ENCODE assay signal across 8 mouse cellular contexts in the genomic region with DNA sequence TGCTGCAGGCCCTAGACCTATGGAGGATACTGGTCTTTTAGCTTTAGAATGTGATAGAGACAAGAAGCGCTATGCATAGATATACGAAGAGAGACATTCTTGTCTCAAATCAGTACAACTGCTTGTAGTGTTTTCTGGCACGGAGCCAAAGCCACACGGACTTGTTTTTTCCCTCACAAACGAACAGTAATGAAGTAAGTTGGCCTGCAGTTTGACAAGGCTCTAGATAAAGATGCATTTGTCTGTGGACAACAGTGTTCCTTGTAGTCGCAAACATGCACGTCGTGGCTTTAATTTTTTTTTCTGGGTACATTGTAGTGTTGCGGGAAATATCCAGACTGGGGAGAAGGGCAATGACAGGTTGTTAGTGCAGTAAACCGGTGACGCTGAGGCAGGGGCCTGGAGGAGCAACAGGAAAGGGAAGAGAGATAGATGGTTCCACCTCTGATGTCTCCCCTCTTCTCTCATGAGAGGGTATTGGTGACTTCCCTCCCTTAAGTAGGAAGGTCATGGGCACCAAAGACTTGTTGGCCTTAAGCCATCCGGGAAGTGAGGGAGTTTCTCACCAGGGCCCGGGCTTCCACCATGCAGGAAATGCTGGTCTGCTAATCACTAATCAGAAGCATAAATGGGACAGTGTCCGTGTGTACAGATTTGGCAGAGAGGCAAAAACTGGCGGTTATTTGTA.
DNase-seq lines count a peak whose midpoint lies in the region; ATAC-seq lines count a peak whose summit lies in the region.

No protein-coding gene starts in this region.

- H3K27ac ChIP-seq in forebrain, embryonic 14.5 days (ENCODE audit: low read depth, low read length): no peak overlapping the region
- H3K27ac ChIP-seq in forebrain, embryonic 10.5 days: no peak overlapping the region

- H3K27me3 ChIP-seq in forebrain, embryonic 14.5 days (replicated peaks; ENCODE audit: control insufficient read depth, insufficient read depth, low read length): no peaks in the 10 kb centered on the region
- H3K27me3 ChIP-seq in forebrain, embryonic 10.5 days (ENCODE audit: poor library complexity, severe bottlenecking): no peaks in the 10 kb centered on the region

- H3K4me3 ChIP-seq in forebrain, embryonic 14.5 days (ENCODE audit: low read depth, low read length): no peak overlapping the region
- H3K4me3 ChIP-seq in forebrain, embryonic 10.5 days: no peak overlapping the region

- no peak overlapping the region for H3K9ac ChIP-seq in forebrain, embryonic 14.5 days (ENCODE audit: low read length)

- H3K4me1 ChIP-seq in forebrain, embryonic 14.5 days (ENCODE audit: control insufficient read depth, insufficient read depth, low read length): peaks cover 7% of the 10 kb centered on the region; the same call in 1 of the 2 replicates
- peaks cover 18% of the 10 kb centered on the region for H3K4me1 ChIP-seq in forebrain, embryonic 10.5 days

- no peak; the same call in 1 of the 2 replicates for ATAC-seq in forebrain, embryonic 14.5 days
- ATAC-seq in activated CD4-positive, CD25-positive, alpha-beta regulatory T cell, adult 4 months: no peak

- 43% methylated on average over 15 of the region's 15 CpGs for WGBS in forebrain, embryonic 14.5 days
- 90% methylated on average over 15 of the region's 15 CpGs for WGBS in forebrain, embryonic 10.5 days

- H3K4me2 ChIP-seq in forebrain, embryonic 14.5 days (ENCODE audit: low read length): no peak overlapping the region

- DNase-seq in forebrain, embryonic 14.5 days (ENCODE audit: low spot score): peak; percentile 81
- DNase-seq in forebrain, embryonic 10.5 days (ENCODE audit: extremely low spot score, low spot score): no peak
- peak; percentile 59 for DNase-seq in right cerebral cortex, postnatal 14 days
- no peak for DNase-seq in right cerebral cortex, adult 18-20 months
- DNase-seq in induced T-regulatory cell, adult 2 months (ENCODE audit: low read depth): peak; percentile 66
- peak; percentile 66 for DNase-seq in lung, postnatal 10 days
- DNase-seq in urinary bladder, postnatal 10 days (ENCODE audit: low spot score): no peak

- H3K36me3 ChIP-seq in forebrain, embryonic 14.5 days (ENCODE audit: control insufficient read depth, insufficient read depth, low read length): no peaks in the 10 kb centered on the region
- H3K36me3 ChIP-seq in forebrain, embryonic 10.5 days (replicated peaks): peaks cover 33% of the 10 kb centered on the region

- no peaks in the 10 kb centered on the region for H3K9me3 ChIP-seq in forebrain, embryonic 14.5 days (replicated peaks; ENCODE audit: control insufficient read depth, low read length)
- peaks cover 8% of the 10 kb centered on the region; the same call in 1 of the 2 replicates for H3K9me3 ChIP-seq in forebrain, embryonic 10.5 days

Comparison
In these comparisons a context has a peak if more than half of its experiments do, and no peak if none do; other contexts are left out.
1. DNase-seq: peak in forebrain, embryonic 14.5 days (single experiment), right cerebral cortex, postnatal 14 days (single experiment), induced T-regulatory cell, adult 2 months (single experiment) and lung, postnatal 10 days (single experiment); none in forebrain, embryonic 10.5 days (single experiment), right cerebral cortex, adult 18-20 months (single experiment) and urinary bladder, postnatal 10 days (single experiment).